Mouse (Mus musculus): ENCODE measurements at regions not wholly inside any gene's neighbourhood (a gene's known extent, or its start where the extent isn't known, plus 50 kb on each side); places are given as distances from the start of the nearest gene placed in this dataset.

DNA sequence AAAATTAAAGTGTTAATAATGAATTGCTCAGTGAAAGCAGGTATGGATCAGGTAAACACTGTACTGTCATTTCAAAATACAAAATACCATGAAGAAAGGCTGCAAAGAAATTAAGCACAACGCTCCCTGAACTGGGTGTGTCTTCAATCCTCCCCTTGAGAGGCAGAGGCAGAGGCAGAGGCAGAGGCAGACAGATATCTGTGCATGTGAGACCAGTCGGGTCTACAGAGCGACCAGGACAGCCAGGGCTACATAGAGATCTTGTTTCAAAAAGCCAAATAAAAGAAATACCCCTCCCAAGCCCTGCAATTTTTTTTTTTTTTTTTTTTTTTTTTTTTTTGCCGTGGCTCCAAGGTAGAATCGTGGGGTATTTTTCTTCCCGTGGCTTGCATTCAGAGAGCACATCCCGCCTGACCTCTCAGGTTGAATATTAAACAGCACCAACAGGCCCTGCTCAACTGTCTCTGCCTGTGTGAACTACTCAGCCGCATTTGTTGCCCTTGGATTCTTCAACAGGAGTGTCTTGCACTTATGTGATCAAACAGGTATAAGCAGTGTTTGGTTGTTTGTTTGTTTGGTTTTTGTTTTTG lies 50.8 kb upstream of the Ubr2 start:
- DNase-seq = no peak

All from gastrocnemius, postnatal 25 days (tissue).